Mouse (Mus musculus) heart, postnatal 10 days (tissue): Measurements from ENCODE around the gene Lmf1. TPM values are rescaled to one million over a fixed set of nuclear protein-coding genes. Genes with fewer than 3 reads are reported as not detected.

Experiments
- DNase-seq, 2 experiments: peaks; one replicate each; pipeline ENCODE4 v3.0.0; 2021
- intact Hi-C: fragments of 180-260 bp; cut with DNase I; formaldehyde crosslinking; loops from one replicate; pipeline ENCODE4 v1.15.1; 2025
- total RNA-seq, 2 experiments: library from RNA; stranded (reverse); gene quantifications; 2 replicates each; pipeline ENCODE4 v1.2.3; 2021

Lmf1 gene
- total RNA-seq, 2 experiments from 2014 or later = 25.4 to 27.0 TPM

DNA sequence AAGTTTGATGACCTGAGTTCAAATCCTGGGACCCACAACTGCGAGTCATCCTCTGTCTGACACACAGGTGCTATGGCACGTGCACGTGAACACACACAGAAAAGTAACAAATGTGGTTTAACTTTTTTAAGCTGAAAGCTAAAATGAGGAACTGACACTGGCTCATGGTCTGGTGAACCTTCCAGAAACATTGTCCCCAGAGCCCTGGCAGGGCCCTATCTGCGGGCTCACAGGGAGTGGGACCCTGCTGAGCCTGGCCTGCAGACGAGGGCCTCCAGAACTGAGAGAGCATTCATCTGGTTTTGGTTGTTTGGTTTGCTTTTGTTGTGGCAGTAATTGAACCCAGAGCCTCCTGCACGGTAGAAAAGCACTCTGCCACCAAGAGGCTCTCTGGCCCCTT, 99.1 kb downstream of the Lmf1 start:
- no peak for DNase-seq
- intact Hi-C loops = no loop called here

DNA sequence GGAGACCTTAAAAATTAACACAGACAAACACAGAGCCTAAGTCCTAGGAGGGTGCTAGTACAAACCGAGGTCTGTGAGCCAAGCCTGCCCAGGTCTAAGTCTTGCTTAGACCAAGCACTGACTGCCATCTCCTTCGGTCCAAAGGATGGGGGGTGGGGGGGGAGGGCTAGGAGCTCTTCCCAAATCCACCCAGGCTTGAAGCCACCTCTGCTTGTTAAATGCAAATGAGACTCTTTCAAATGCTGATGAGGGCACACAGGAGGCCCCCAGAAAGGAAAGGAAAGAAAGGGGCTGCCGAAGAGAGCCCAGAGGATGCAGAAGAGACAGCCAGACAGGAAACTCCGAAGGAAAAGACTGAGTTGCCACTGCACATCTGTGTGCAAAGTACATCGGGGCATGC, 100.9 kb downstream of the Lmf1 start:
- intact Hi-C loops = no loop called here
- no peak for DNase-seq

DNA sequence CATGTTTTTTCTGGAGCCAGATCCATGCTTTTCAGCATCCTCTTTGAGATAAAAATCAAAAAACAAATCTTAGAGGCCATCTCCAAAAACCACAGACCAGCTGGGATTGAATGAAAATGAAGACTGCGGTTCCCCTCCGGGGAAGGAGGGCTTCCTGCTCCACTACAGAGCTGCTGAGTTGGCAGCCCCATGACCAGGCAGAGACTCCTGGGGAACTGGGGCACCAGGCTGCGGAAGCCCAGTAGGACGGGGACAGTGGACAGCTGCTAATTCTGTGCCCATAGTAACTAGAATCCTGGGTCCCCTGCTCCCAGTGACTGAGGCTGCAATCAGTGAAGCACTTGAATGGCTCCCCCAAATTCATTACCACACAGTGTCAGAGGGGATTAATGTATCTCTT, 102.8 kb downstream of the Lmf1 start:
- intact Hi-C loops = no loop called here
- DNase-seq = no peak

DNA sequence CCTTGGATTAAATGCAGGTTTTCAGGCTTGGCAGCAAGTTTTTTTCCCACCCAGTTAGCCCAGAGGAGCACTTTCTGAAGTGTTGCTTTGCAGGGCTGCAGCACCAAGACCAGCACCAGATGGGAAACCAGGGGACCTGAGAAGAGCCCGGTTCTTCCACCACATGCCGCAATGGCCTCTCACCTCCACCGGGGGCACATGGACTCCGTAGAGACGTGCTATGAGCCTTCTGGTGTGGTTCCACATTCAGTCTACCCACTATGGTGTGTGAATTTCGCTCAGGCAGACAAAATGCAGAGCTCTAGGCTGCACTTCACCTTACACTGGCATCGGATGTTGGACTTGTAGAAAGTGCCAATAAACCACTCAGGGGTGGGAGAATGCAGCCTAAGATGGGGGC, 107.4 kb downstream of the Lmf1 start:
- no peak for DNase-seq
- intact Hi-C loops = no loop called here

DNA sequence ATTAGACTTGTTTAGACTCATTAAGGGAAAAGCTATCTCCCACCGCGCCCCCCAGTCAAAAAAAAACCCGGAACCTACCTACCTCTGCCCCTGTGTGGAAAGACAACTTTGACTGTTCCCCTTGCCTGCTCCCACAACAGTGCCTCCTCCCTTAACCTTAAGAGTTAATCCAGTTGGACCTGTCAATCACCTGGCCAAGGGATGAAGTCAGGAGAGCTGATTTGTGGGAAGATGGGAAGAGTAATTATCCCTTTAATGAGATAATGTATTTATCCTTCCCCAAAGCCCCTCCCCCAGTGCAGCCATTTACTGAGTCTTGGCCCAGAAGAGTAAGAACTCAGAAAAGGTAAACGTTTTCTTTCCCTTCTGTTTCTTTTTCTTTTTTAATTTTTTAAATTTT, 110.0 kb downstream of the Lmf1 start:
- DNase-seq = no peak
- intact Hi-C loops = no loop called here

DNA sequence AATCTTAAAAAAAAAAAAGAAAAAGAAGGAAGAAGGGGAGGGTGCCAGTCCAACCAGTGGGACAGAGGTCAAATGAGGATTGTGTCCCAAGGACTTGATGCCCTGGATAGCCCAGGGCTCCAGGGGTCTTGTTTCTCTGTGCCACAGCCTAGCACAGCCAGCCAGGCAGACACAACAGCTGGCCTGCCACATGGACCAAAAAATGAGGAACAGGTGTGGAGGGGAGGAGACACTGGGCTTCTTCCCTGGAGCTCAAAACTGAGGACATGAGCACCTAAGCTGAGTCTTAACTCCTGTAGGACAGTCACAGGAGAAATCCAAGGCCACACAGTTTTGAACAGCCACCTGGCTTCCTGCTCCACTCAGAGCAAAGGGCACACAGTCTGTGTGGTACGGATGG, 117.4 kb downstream of the Lmf1 start:
- intact Hi-C loops = loop anchor here (5.0 to 10.0 kb wide), 3 partner anchors 191 to 371 kb away; no protein-coding TSS in a partner anchor
- no peak for DNase-seq

DNA sequence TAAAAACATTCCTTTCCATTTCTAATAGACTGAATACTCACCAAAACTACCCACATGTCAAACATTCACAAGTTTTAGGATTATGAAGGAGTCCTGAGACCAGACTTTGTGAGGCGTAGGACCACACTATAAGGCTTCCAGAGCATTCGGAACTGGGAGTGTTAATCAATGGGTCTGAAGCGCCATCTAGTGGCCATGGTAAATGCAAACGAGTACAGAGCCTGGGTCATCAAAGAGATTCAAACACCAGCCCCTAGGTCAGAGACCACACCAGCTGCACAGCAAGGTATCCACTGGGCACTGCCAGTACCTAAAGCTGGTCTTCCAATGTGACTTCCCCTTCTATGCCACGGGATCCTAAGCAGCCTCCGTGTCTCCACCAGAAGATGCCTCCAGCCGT, 119.6 kb downstream of the Lmf1 start:
- intact Hi-C loops = loop anchor here (1.0 to 10.0 kb wide), 5 partner anchors 130 to 374 kb away; no protein-coding TSS in a partner anchor
- DNase-seq = peak; percentile 73 to 88

DNA sequence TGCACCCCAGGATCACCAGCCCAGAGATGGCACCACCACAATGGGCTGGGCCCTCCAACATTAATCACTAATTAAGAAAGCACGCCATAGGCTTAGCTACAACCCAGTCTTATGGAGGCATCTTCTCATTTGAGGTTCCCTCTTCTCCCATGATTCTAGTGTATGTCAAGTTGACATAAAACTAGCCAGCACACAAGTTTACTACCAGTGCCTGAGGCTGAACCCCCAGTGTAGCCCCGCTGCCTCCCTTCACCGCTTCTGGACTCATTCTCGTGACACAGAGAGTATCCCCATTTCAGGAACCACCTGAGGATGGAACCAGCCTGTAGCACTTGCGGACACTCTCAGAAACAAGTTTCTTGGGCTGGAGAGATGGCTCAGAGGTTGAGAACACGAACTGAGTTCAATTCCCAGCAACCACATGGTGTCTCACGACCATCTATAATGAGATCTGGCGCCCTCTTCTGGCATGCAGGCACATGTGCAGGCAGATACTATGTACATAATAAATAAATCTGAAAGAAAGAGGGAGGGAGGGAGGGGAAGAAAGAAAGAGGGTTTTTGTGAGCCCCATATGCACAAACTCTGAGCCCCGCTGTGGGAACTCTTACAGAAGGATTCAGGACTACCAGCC, 122.1 kb downstream of the Lmf1 start:
- no peak for DNase-seq
- intact Hi-C loops = no loop called here

DNA sequence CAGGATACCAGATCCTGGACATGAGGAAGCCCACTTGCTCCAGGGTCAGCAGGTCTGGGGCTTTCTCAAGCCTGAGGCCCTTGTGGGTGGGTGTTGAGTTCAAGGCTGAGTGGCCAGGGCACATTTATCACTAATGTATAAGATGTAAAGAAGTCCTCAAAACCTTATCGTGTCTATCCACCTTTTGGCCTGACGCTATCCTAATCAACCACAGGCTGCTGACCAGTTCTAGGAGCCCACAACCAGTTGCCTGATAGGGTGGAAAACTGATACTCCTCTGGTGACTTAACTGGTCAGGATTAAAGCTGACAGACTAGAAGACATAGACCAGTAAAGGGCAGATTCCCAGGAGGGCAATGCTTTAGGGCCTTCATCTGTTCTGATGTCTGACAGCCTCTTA, 131.1 kb downstream of the Lmf1 start:
- no peak for DNase-seq
- intact Hi-C loops = no loop called here

DNA sequence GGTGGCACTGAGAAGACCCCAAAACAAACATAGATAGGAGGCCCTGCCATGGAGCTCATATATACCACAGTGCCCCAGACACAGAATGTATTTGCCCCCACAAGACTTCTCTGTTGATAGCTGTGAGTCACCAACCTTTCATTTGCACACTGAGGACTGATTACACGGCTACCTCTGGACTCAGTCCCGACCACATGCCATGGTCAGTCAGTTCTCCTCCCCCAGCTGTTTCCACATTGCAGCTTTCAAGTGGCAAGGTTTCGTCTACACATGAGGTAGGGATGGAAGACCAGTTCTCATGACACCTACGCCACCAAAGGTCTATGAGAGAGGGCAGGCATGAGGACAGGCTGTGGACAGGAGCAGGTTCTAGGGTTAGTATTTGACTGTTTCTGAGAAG, 132.3 kb downstream of the Lmf1 start:
- no peak for DNase-seq
- intact Hi-C loops = no loop called here

Other genes starting within 250 kb of the Lmf1 start
- gene Tpsab1, start 233.5 kb upstream of the Lmf1 start, total RNA-seq = 1 to 10 TPM; 2.3 to 2.4 TPM
- gene Tpsb2, start 212.8 kb upstream of the Lmf1 start, total RNA-seq = 1 to 10 TPM; 6.0 to 6.7 TPM
- not detected for gene Tpsg1, start 209.8 kb upstream of the Lmf1 start, total RNA-seq
- gene Cacna1h, start 145.3 kb upstream of the Lmf1 start, total RNA-seq = 1 to 10 TPM; 7.9 to 8.4 TPM
- not detected for gene Tekt4, start 124.5 kb upstream of the Lmf1 start, total RNA-seq
- not detected for gene Sstr5, start 81.8 kb upstream of the Lmf1 start, total RNA-seq
- gene Sox8, start 8.4 kb upstream of the Lmf1 start, total RNA-seq = under 1 TPM; 0.72 to 0.93 TPM
- 1 to 10 TPM in 1 of 2 experiments, under 1 TPM in 1; 0.38 to 1.9 TPM for gene Gng13, start 138.1 kb downstream of the Lmf1 start, total RNA-seq
- 1 to 10 TPM; 4.2 to 5.1 TPM for gene Chtf18, start 148.3 kb downstream of the Lmf1 start, total RNA-seq
- 1 to 10 TPM; 4.6 to 5.7 TPM for gene Rpusd1, start 148.6 kb downstream of the Lmf1 start, total RNA-seq
- gene Mslnl, start 157.0 kb downstream of the Lmf1 start, total RNA-seq = not detected
- gene Msln, start 175.3 kb downstream of the Lmf1 start, total RNA-seq = 10 to 100 TPM; 38.5 to 40.6 TPM
- 10 to 100 TPM; 43.2 to 49.3 TPM for gene Narfl, start 194.7 kb downstream of the Lmf1 start, total RNA-seq
- 10 to 100 TPM; 23.8 to 25.7 TPM for gene Haghl, start 206.6 kb downstream of the Lmf1 start, total RNA-seq
- under 1 TPM in 1 of 2 experiments, not detected in 1; 0.14 TPM for gene Ccdc78, start 207.5 kb downstream of the Lmf1 start, total RNA-seq
- 10 to 100 TPM; 37.8 to 38.9 TPM for gene Fam173a, start 213.8 kb downstream of the Lmf1 start, total RNA-seq
- gene AC134908.4, start 216.6 kb downstream of the Lmf1 start, total RNA-seq = not detected
- 10 to 100 TPM; 59.7 to 60.9 TPM for gene Metrn, start 218.1 kb downstream of the Lmf1 start, total RNA-seq
- 1 to 10 TPM in 1 of 2 experiments, under 1 TPM in 1; 0.67 to 1.2 TPM for gene Fbxl16, start 230.0 kb downstream of the Lmf1 start, total RNA-seq
- 10 to 100 TPM; 10.1 to 12.2 TPM for gene Wdr24, start 244.5 kb downstream of the Lmf1 start, total RNA-seq
- gene Jmjd8, start 249.8 kb downstream of the Lmf1 start, total RNA-seq = 10 to 100 TPM; 33.7 to 34.5 TPM